19 mouse cellular contexts compared by ENCODE assay signal in the genomic region with DNA sequence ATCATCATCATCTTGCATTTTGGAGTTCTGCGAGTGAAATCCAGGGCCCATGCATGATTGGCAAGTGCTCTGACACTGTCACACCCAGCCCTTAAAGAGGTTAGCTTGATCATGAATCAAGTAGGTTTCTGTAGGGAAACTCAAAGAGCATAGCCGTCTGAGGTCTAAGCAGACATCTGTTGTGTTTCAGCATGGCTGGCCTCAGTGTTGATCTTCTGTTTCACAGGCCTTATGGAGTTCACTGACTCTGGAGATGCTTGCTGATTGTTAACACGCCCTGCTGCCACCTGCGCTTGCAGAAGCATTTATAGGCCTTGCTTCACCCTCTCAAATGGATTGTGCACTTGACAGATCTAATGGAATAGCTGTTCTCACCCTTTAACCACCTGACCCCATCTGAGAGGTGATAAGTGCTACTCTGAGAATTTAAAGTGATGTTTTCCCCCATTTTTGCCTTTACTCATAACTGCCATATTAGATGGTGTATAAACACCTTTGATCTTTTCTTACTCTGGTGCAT.
"Had no signal": no experiment of that assay in that cellular context is flagged by ENCODE, and none has a peak within 500 bp of the region (broad histone marks: within the 10 kb centered on the region; RNA-seq: fewer than 3 reads in every experiment).

No protein-coding gene starts in this region.

- H3K27me3 ChIP-seq: limb, embryonic 13.5 days; liver, embryonic 12.5 days; liver, embryonic 15.5 days; lung, embryonic 15.5 days; megakaryocyte, embryonic 14.5 days had no signal

- H3K4me1 ChIP-seq: limb, embryonic 13.5 days; liver, embryonic 12.5 days; liver, embryonic 15.5 days; lung, embryonic 15.5 days; megakaryocyte, embryonic 14.5 days had no signal

- ATAC-seq: liver, embryonic 12.5 days; midbrain, embryonic 16.5 days had no signal

- DNase-seq: kidney, adult 2 months; kidney, postnatal 25 days; layer of hippocampus, adult 9-11 months; liver; lung, adult 18-20 months; lung, postnatal 10 days; lung, postnatal 36 days; thymus, adult 18-20 months; thymus, postnatal 36 days had no signal

- H3K4me3 ChIP-seq: layer of hippocampus, adult 2 months; left cerebral cortex, adult 2 months; limb, embryonic 13.5 days; liver, embryonic 12.5 days; liver, embryonic 15.5 days; lung, embryonic 15.5 days; megakaryocyte, embryonic 14.5 days had no signal

- H3K4me2 ChIP-seq: limb, embryonic 13.5 days; liver, embryonic 12.5 days; liver, embryonic 15.5 days; lung, embryonic 15.5 days; midbrain, embryonic 11.5 days had no signal

- H3K36me3 ChIP-seq: limb, embryonic 13.5 days; liver, embryonic 12.5 days; liver, embryonic 15.5 days; lung, embryonic 15.5 days had no signal

- H3K9me3 ChIP-seq: limb, embryonic 13.5 days; liver, embryonic 12.5 days; liver, embryonic 15.5 days; lung, embryonic 15.5 days; megakaryocyte, embryonic 14.5 days had no signal

- H3K9ac ChIP-seq: limb, embryonic 13.5 days; liver, embryonic 12.5 days; liver, embryonic 15.5 days; lung, embryonic 15.5 days had no signal

- H3K27ac ChIP-seq: kidney, postnatal 0 days; layer of hippocampus, adult 2 months; left cerebral cortex, adult 2 months; limb, embryonic 13.5 days; liver, embryonic 12.5 days; liver, embryonic 15.5 days; lung, embryonic 15.5 days had no signal
